Mouse (Mus musculus): ENCODE data around the gene Hmbs.

Gene Hmbs

GRCm38 (mm10) chr9:44323656-44324055 is 20.4 kb downstream of the Hmbs start:
- WGBS, result 69% methylated on average over 4 of the region's 4 CpGs

- 4% methylated on average over 6 of the region's 6 CpGs for WGBS
These were observed 23.3 kb downstream of the Hmbs start for GRCm38 (mm10) chr9:44320799-44321133.

- WGBS, result under 1% methylated on average over 67 of the region's 67 CpGs
These were observed 23.9 kb downstream of the Hmbs start, which contains the start of gene C2cd2l for GRCm38 (mm10) chr9:44319887-44320798. Gene C2cd2l (minus strand): TSS chr9:44320285.

GRCm38 (mm10) chr9:44319105-44319886 is 24.7 kb downstream of the Hmbs start:
- WGBS, result 2% methylated on average over 37 of the region's 37 CpGs

GRCm38 (mm10) chr9:44318826-44319095 is 25.3 kb downstream of the Hmbs start:
- WGBS, result 18% methylated on average over 3 of the region's 3 CpGs

- WGBS, result 40% methylated on average over 5 of the region's 5 CpGs
These were observed 25.8 kb downstream of the Hmbs start for GRCm38 (mm10) chr9:44318076-44318825.

- WGBS, result 62% methylated on average over 4 of the region's 4 CpGs
These were observed 26.6 kb downstream of the Hmbs start for GRCm38 (mm10) chr9:44317452-44317851.

- 82% methylated on average over 18 of the region's 18 CpGs for WGBS
These were observed 29.1 kb downstream of the Hmbs start for GRCm38 (mm10) chr9:44314910-44315309.

- 61% methylated on average over 4 of the region's 4 CpGs for WGBS
These were observed 29.8 kb downstream of the Hmbs start for GRCm38 (mm10) chr9:44314257-44314547.

GRCm38 (mm10) chr9:44313476-44314256 is 30.4 kb downstream of the Hmbs start:
- 51% methylated on average over 19 of the region's 19 CpGs for WGBS

GRCm38 (mm10) chr9:44311136-44312134 is 32.6 kb downstream of the Hmbs start:
- 47% methylated on average over 27 of the region's 27 CpGs for WGBS

GRCm38 (mm10) chr9:44310750-44311135 is 33.3 kb downstream of the Hmbs start:
- WGBS, result 56% methylated on average over 10 of the region's 10 CpGs

GRCm38 (mm10) chr9:44309756-44310155 is 34.3 kb downstream of the Hmbs start:
- 70% methylated on average over 3 of the region's 3 CpGs for WGBS

- WGBS, result 86% methylated on average over 2 of the region's 2 CpGs
These were observed 36.8 kb downstream of the Hmbs start for GRCm38 (mm10) chr9:44307248-44307647.

GRCm38 (mm10) chr9:44306532-44306931 is 37.5 kb downstream of the Hmbs start:
- WGBS, result 72% methylated on average over 6 of the region's 6 CpGs

GRCm38 (mm10) chr9:44305466-44306079 is 38.5 kb downstream of the Hmbs start, which contains the start of gene Hinfp:
Gene Hinfp (minus strand): TSS chr9:44305671.
- WGBS, result under 1% methylated on average over 54 of the region's 54 CpGs

- 96% methylated on average over 3 of the region's 3 CpGs for WGBS
These were observed 44.0 kb downstream of the Hmbs start for GRCm38 (mm10) chr9:44300001-44300400.

- WGBS, result 61% methylated on average over 3 of the region's 3 CpGs
These were observed 51.5 kb downstream of the Hmbs start for GRCm38 (mm10) chr9:44292490-44292889.

- WGBS, result 13% methylated on average over 11 of the region's 11 CpGs
These were observed 55.1 kb downstream of the Hmbs start for GRCm38 (mm10) chr9:44288959-44289291.

Measured in cerebral cortex, adult 2 months (tissue).